13 mouse cellular contexts compared by ENCODE assay signal in the genomic region with DNA sequence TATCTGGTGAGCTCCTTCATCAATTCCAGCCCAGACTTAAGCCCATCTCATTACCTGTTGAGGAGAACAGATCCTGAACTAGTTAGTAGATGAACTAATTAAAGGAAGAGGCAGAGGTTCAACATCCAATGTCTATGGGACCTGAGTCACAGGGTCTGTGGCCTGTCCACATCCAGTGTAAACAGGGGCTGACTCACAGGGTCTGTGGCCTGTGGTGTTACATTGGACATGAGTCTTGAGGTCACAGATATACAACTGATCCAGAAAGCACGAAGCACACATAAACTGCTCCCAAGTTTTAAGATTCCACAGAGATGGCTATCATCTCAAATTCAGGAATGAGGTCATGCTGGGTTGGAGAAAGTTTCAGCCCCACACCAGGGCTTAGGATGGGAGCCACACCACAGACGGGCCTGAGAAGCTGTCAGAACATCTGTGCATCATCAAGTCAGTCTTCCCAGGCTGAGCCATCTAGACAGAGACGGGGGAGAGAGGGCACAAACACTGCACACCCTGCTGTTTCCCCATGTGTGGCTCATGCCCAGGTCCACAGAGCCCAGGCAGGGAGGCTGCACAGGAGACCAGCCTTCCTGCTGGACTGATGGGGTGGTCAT.
DNase-seq lines count a peak whose midpoint lies in the region; ATAC-seq and TF ChIP-seq lines count a peak whose summit lies in the region.
"Had no signal": no experiment of that assay in that cellular context is flagged by ENCODE, and none has a peak within 500 bp of the region (broad histone marks: within the 10 kb centered on the region; RNA-seq: fewer than 3 reads in every experiment).

No protein-coding gene starts in this region.

- no peaks in the 10 kb centered on the region for H3K27me3 ChIP-seq in heart, embryonic 11.5 days (ENCODE audit: control insufficient read depth, insufficient read depth, low read length)
- H3K27me3 ChIP-seq in kidney, postnatal 0 days (ENCODE audit: insufficient read depth, low read length): no peaks in the 10 kb centered on the region
- no peaks in the 10 kb centered on the region for H3K27me3 ChIP-seq in myocyte (ENCODE audit: control insufficient read depth, insufficient read depth, insufficient read length)

- no peaks in the 10 kb centered on the region for H3K79me2 ChIP-seq in myocyte (ENCODE audit: control insufficient read depth, insufficient read depth)

- H3K36me3 ChIP-seq in heart, embryonic 11.5 days (ENCODE audit: control insufficient read depth, insufficient read depth, low read length): no peaks in the 10 kb centered on the region
- no peaks in the 10 kb centered on the region for H3K36me3 ChIP-seq in kidney, postnatal 0 days (ENCODE audit: insufficient read depth, low read length)
- H3K36me3 ChIP-seq in myocyte (ENCODE audit: control insufficient read depth, insufficient read depth): no peaks in the 10 kb centered on the region

- TF ChIP-seq POLR2A in myocyte (IDR thresholded peaks at IDR 0.05; ENCODE audit: insufficient read length, low read depth): no peak

- peak; percentile 49; the same call in 1 of the 2 replicates for ATAC-seq in heart, embryonic 11.5 days (replicated peaks; ENCODE audit: insufficient number of reproducible peaks, low FRiP score, low TSS enrichment)
- ATAC-seq in kidney, postnatal 0 days (replicated peaks; ENCODE audit: low FRiP score, low read depth): 0 out of 2 replicates have a peak, but pooled peaks have one; percentile 36
- ATAC-seq: liver, postnatal 0 days had no signal

- peaks cover 15% of the 10 kb centered on the region for H3K4me1 ChIP-seq in heart, embryonic 11.5 days (ENCODE audit: control insufficient read depth, insufficient read depth, low read length)
- H3K4me1 ChIP-seq in kidney, postnatal 0 days (replicated peaks; ENCODE audit: insufficient read depth, low read length): no peaks in the 10 kb centered on the region

- H3K9ac ChIP-seq in heart, embryonic 11.5 days (ENCODE audit: low read depth, low read length): 0 out of 2 replicates have a peak overlapping the region, but pooled peaks have one; percentile 8
- H3K9ac ChIP-seq in kidney, postnatal 0 days (ENCODE audit: low read depth, low read length): no peak overlapping the region
- H3K9ac ChIP-seq: liver, postnatal 0 days had no signal

- no peak for DNase-seq in heart, postnatal 10 days
- DNase-seq in kidney, postnatal 0 days (ENCODE audit: low spot score): no peak
- no peak for DNase-seq in kidney, adult 9 months
- DNase-seq in NIH3T3 (ENCODE audit: low read depth): peak; percentile 80
- DNase-seq in layer of hippocampus, adult 11-12 months (ENCODE audit: low spot score): no peak
- DNase-seq in urinary bladder, adult 2 months (ENCODE audit: low spot score): no peak
- DNase-seq: cerebellum, adult 8-10 months; gastrocnemius, adult 2 months; liver, postnatal 0 days; spleen, adult 18-20 months; thymus, postnatal 36 days had no signal

- no peak for TF ChIP-seq CTCF in kidney, postnatal 0 days (IDR thresholded peaks at IDR 0.05; ENCODE audit: low read depth)

- H3ac ChIP-seq in myocyte (ENCODE audit: control insufficient read depth, insufficient read length): no peak overlapping the region

- WGBS in heart, embryonic 11.5 days (ENCODE audit: insufficient replicate concordance): 33% methylated on average over 3 of the region's 3 CpGs
- 56% methylated on average over 3 of the region's 3 CpGs for WGBS in kidney, postnatal 0 days

- no peak overlapping the region for H3K4me3 ChIP-seq in heart, embryonic 11.5 days (ENCODE audit: low read depth, low read length)
- H3K4me3 ChIP-seq in kidney, postnatal 0 days (replicated peaks; ENCODE audit: low read depth, low read length): no peak overlapping the region
- no peak overlapping the region for H3K4me3 ChIP-seq in myocyte
- H3K4me3 ChIP-seq: gastrocnemius, adult 2 months had no signal

- H3K4me2 ChIP-seq in heart, embryonic 11.5 days: peak overlapping the region; percentile 52
- H3K4me2 ChIP-seq in kidney, postnatal 0 days (ENCODE audit: low read length): no peak overlapping the region
- H3K4me2 ChIP-seq in myocyte (ENCODE audit: low read depth): peak overlapping the region; percentile 65

- intact Hi-C loops in heart, postnatal 10 days (cut with DNase I): no loop called here

- H3K27ac ChIP-seq in heart, embryonic 11.5 days (ENCODE audit: low read depth, low read length): peak overlapping the region; percentile 42
- no peak overlapping the region for H3K27ac ChIP-seq in kidney, postnatal 0 days
- H3K27ac ChIP-seq: gastrocnemius, adult 2 months had no signal

- no peaks in the 10 kb centered on the region for H3K9me3 ChIP-seq in heart, embryonic 11.5 days (replicated peaks; ENCODE audit: control insufficient read depth, low read length)
- no peaks in the 10 kb centered on the region for H3K9me3 ChIP-seq in kidney, postnatal 0 days (replicated peaks; ENCODE audit: low read length)

TF ChIP-seq in myocyte, 11 proteins besides CTCF, POLR2A, EP300 and RAD21:
- TF ChIP-seq MYOD1 (IDR thresholded peaks at IDR 0.05; ENCODE audit: control insufficient read depth in 1 of 3, insufficient read length in 2 of 3, low read depth in 2 of 3) (peak in 1 of 3 experiments; percentile 31), E2F4 (IDR thresholded peaks at IDR 0.05; ENCODE audit: insufficient read depth) (no peak), CEBPB (IDR thresholded peaks at IDR 0.05; ENCODE audit: insufficient read depth, poor library complexity, severe bottlenecking) (no peak), POLR2AphosphoS2 (IDR thresholded peaks at IDR 0.05; ENCODE audit: insufficient read length, low read depth) (no peak), USF1 (IDR thresholded peaks at IDR 0.05; ENCODE audit: low read depth) (no peak), MYOG (IDR thresholded peaks at IDR 0.05; ENCODE audit: control insufficient read depth in 1 of 3, insufficient read depth in 1 of 3, insufficient read length in 2 of 3, low read depth in 2 of 3) (no peak), TCF12 (IDR thresholded peaks at IDR 0.05; ENCODE audit: insufficient read depth, poor library complexity, severe bottlenecking) (peak; percentile 25), MAX (IDR thresholded peaks at IDR 0.05; ENCODE audit: low read depth) (no peak), SRF (IDR thresholded peaks at IDR 0.05; ENCODE audit: control insufficient read depth, insufficient read length, low read depth) (no peak), REST (IDR thresholded peaks at IDR 0.05; ENCODE audit: insufficient read depth, insufficient read length) (no peak), TCF3 (IDR thresholded peaks at IDR 0.05; ENCODE audit: insufficient read length, low read depth) (peak; percentile 23)
